Mouse (Mus musculus) hindlimb bud, embryonic 11.5 days (tissue): ENCODE measurements around the gene Gm11027.
"Not testable (repeated sequence)": the region's sequence is repeated elsewhere in the genome, so short reads cannot be mapped to it uniquely, and the experiment has no call there.

Source experiments
- DNase-seq: peaks from one replicate; pipeline ENCODE4 v3.0.0-alpha.2; 2012; ENCODE audit warnings: low read depth, low spot score; ENCODE audit errors: extremely low spot score

Gene Gm11027

GRCm38 (mm10) chr12:116275086-116275485, at the start of gene Gm11027:
Gm11027 (plus strand) TSS chr12:116275386.
- not testable (repeated sequence) for DNase-seq

- DNase-seq: no peak
Measured at GRCm38 (mm10) chr12:116226289-116227057, 48.7 kb upstream of the Gm11027 start.

- DNase-seq: no peak
Measured at GRCm38 (mm10) chr12:116229451-116229850, 45.7 kb upstream of the Gm11027 start.

- no peak for DNase-seq
Measured at GRCm38 (mm10) chr12:116231612-116232011, 43.6 kb upstream of the Gm11027 start.

- no peak for DNase-seq
Measured at GRCm38 (mm10) chr12:116232061-116232460, 43.1 kb upstream of the Gm11027 start.

GRCm38 (mm10) chr12:116235356-116235755, 39.8 kb upstream of the Gm11027 start:
- no peak for DNase-seq

GRCm38 (mm10) chr12:116236658-116237057, 38.5 kb upstream of the Gm11027 start:
- DNase-seq: no peak

GRCm38 (mm10) chr12:116238370-116238769, 36.8 kb upstream of the Gm11027 start:
- DNase-seq: no peak

- DNase-seq: no peak
Measured at GRCm38 (mm10) chr12:116238803-116239202, 36.4 kb upstream of the Gm11027 start.

GRCm38 (mm10) chr12:116244601-116245000, 30.6 kb upstream of the Gm11027 start:
- DNase-seq: no peak

- DNase-seq: no peak
Measured at GRCm38 (mm10) chr12:116254652-116255051, 20.5 kb upstream of the Gm11027 start.

GRCm38 (mm10) chr12:116255636-116256035, 19.6 kb upstream of the Gm11027 start:
- DNase-seq: no peak

- DNase-seq: no peak
Measured at GRCm38 (mm10) chr12:116258321-116258720, 16.9 kb upstream of the Gm11027 start.

- DNase-seq: peak; percentile 70
Measured at GRCm38 (mm10) chr12:116262555-116263341, 12.4 kb upstream of the Gm11027 start, which contains the start of gene Wdr60. Wdr60 (minus strand) TSS chr12:116263022.

GRCm38 (mm10) chr12:116264756-116265155, 10.4 kb upstream of the Gm11027 start:
- DNase-seq: no peak

GRCm38 (mm10) chr12:116265275-116265674, 9.9 kb upstream of the Gm11027 start:
- DNase-seq: no peak

GRCm38 (mm10) chr12:116269450-116269849, 5.7 kb upstream of the Gm11027 start:
- no peak for DNase-seq

GRCm38 (mm10) chr12:116270538-116270937, 4.6 kb upstream of the Gm11027 start:
- DNase-seq: no peak

GRCm38 (mm10) chr12:116271071-116271470, 4.1 kb upstream of the Gm11027 start:
- no peak for DNase-seq

- DNase-seq: no peak
Measured at GRCm38 (mm10) chr12:116273733-116274132, 1.5 kb upstream of the Gm11027 start.

- DNase-seq: no peak
Measured at GRCm38 (mm10) chr12:116275631-116276030, 445 bp downstream of the Gm11027 start.

GRCm38 (mm10) chr12:116276961-116277360, 1.8 kb downstream of the Gm11027 start:
- DNase-seq: no peak
